Mouse (Mus musculus): ENCODE results near the gene Bri3. TPM values are rescaled to one million over a fixed set of nuclear protein-coding genes. Genes with fewer than 3 reads are reported as not detected.

Gene Bri3
- 1.9 and 9.0 TPM in 2 replicates for total RNA-seq (2015; ENCODE audit: low replicate concordance)
- total RNA-seq (2017; ENCODE audit: low replicate concordance) = 7.6 and 19.7 TPM in 2 replicates

- ATAC-seq (replicated peaks; ENCODE audit: low FRiP score, poor library complexity, severe bottlenecking) = no peak
Observed at GRCm38 (mm10) chr5:144243901-144244487, at the start of gene Bri3. TSS of gene Bri3 (plus strand) at chr5:144244437.

- ATAC-seq (replicated peaks; ENCODE audit: low FRiP score, poor library complexity, severe bottlenecking) = no peak
Observed at GRCm38 (mm10) chr5:144195567-144195966, 48.7 kb upstream of the Bri3 start.

DNA sequence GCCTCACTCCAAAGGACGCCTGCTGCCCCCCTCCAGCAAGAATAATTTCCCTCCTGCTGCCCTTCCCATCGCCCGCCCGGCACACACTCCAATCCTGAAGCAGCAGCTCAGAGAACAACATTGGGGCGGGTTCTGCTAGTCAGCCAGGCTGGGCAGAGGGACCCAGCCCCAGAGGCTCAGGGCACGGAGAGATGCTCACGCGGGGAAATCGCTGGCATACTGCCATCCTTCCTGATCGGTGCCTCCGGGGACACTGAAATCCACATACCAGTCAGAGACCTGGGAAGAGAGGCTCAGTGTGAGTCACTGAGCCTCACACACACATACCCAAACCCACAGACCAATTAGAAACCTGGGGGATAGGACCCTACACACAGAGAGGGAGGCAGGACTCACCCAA is 43.6 kb upstream of the Bri3 start:
- ATAC-seq (replicated peaks; ENCODE audit: low FRiP score, poor library complexity, severe bottlenecking) = no peak

DNA sequence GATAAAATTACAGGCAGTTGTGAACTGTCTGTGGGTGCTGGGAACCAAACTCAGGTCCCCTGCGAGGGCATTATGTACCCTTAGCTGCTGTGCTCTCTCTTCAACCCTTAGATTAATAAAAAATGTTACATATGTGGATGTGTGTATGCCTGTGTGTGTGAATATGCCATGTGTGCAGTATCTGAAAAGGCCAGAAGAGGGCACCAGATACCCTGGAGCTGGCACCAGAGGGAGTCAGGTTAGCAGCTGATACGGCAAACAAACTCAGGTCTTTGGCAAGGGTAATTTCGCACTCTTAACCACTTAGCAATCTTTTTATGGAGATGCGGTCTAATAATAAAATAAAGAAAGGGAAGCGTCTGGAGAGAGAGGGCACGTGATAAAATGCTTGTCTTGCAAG is 41.8 kb upstream of the Bri3 start:
- ATAC-seq (replicated peaks; ENCODE audit: low FRiP score, poor library complexity, severe bottlenecking) = no peak

GRCm38 (mm10) chr5:144203398-144203959 is 40.8 kb upstream of the Bri3 start:
- ATAC-seq (replicated peaks; ENCODE audit: low FRiP score, poor library complexity, severe bottlenecking) = no peak

- ATAC-seq (replicated peaks; ENCODE audit: low FRiP score, poor library complexity, severe bottlenecking) = no peak
Observed at GRCm38 (mm10) chr5:144204303-144204702, 39.9 kb upstream of the Bri3 start.

- ATAC-seq (replicated peaks; ENCODE audit: low FRiP score, poor library complexity, severe bottlenecking) = no peak
Observed at GRCm38 (mm10) chr5:144204911-144205310, 39.3 kb upstream of the Bri3 start.

DNA sequence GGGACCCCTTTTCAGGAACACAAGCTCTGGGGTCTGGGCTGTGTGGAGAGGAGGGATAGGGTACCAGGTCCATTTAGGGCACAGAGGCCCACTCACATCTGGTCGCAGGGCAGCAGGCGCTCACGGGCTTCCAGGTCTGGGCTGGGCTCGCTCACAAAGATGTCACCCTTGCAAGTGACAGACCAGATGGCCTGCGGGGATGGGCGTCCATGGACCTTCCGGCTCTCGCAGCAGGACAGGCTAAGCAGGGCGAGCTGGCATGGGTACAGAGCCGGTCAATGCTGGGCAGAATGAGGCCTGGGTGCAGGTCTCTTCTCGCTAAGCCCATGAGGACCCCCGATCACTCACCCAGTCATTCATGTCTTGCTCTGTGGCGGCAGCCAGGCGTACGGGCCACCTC is 38.2 kb upstream of the Bri3 start:
- no peak for ATAC-seq (replicated peaks; ENCODE audit: low FRiP score, poor library complexity, severe bottlenecking)

DNA sequence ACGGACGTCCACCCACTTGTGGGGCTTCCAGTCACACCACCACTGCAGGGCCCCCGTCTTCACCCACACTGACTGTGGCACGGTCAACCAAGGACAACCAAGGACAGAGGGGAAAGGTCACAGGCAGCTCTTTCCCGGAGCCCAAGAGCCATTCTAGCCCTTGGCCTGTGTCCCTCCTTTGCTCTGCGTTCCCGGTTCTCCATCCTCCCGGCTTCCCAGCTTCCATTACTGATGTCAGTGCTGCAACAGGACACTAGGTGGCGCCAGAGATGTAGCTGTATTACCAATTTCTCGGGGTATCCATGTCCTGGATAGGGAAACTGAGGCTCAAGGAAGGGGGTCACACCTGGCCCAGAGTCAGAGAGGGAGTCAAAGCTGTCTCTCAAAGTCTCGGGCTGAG is 36.8 kb upstream of the Bri3 start:
- ATAC-seq (replicated peaks; ENCODE audit: low FRiP score, poor library complexity, severe bottlenecking) = peak; percentile 64

GRCm38 (mm10) chr5:144214453-144214852 is 29.8 kb upstream of the Bri3 start:
- ATAC-seq (replicated peaks; ENCODE audit: low FRiP score, poor library complexity, severe bottlenecking) = peak; percentile 77

DNA sequence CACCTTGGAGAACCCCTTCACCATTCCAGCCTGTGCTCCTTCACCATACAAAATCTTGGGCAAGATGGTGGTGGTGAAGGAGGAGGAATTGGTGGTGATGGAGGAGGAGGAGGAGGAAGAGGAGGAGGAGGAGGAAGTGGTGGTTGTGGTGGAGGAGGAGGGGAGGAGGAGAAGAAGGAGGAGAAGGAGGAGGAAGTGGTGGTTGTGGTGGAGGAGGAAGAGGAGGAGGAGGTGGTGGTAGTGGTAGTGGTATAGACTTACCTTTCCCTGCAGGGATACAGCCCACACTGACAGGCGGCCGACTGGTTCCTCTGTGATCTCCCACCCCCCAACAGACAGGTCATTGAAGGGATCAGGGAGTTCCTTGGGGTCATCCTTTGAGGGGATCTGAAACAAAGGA is 28.2 kb upstream of the Bri3 start:
- no peak for ATAC-seq (replicated peaks; ENCODE audit: low FRiP score, poor library complexity, severe bottlenecking)

DNA sequence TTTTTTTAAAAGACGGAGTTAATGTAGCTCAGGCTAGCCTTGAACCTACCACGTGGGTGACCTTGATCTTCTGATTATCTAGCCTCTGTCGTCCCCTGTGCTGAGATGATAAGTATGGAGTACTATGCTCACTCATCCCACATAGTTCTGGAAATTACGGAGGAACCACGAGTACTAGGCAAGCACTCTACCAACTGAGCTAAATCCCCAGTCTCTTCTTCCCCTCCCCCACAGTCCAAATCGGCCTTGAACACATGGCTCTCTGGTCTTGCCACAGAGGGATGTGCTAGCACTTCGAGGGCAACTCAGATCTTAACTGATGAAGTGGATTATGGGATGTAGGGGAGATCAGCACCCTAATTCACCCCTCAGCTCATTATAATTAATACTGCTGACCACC is 26.2 kb upstream of the Bri3 start:
- no peak for ATAC-seq (replicated peaks; ENCODE audit: low FRiP score, poor library complexity, severe bottlenecking)

GRCm38 (mm10) chr5:144219306-144219705 is 24.9 kb upstream of the Bri3 start:
- ATAC-seq (replicated peaks; ENCODE audit: low FRiP score, poor library complexity, severe bottlenecking) = no peak

DNA sequence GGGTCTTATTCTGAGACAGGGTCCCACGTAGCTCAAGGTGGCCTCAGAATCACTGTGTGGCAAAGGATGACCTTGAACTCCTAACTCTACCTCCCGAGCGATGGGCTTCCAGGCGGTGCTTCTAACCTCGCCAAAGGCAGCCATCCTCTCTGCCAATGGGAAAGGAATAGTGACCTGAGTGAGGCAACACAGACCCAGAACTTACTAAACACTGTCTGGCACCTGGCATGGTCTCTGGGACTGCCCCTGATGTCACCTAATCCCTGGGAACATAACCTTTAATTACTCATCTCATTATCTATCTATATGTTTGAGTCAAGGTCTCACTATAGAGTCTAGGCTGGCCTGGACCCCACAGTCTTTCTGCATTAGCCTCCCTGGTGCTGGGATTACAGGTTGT is 24.3 kb upstream of the Bri3 start:
- no peak for ATAC-seq (replicated peaks; ENCODE audit: low FRiP score, poor library complexity, severe bottlenecking)

DNA sequence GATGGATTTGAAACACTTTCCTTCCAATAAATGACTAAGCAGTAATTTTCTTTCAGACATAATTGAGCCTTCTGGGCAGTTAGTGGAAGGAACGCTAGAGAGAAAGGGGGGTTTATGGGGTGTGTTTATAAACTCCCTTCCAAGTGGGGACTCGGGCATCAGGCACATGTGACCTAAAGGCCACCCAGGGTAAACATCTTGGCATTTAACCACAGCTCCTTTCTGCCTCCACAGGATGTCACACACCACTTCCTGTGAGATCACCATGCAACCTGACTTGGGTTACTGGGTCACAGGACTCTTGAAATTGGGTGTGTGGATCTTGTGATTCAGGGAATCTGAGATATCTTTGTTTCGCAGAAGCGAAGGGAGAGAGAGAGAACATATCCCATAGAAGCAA is 22.9 kb upstream of the Bri3 start:
- ATAC-seq (replicated peaks; ENCODE audit: low FRiP score, poor library complexity, severe bottlenecking) = no peak

- no peak for ATAC-seq (replicated peaks; ENCODE audit: low FRiP score, poor library complexity, severe bottlenecking)
Observed at GRCm38 (mm10) chr5:144222811-144223502, 21.3 kb upstream of the Bri3 start.

GRCm38 (mm10) chr5:144223503-144223862 is 20.8 kb upstream of the Bri3 start, which contains the start of gene Tecpr1:
TSS of gene Tecpr1 (minus strand) at chr5:144223615.
- peak; percentile 95 for ATAC-seq (replicated peaks; ENCODE audit: low FRiP score, poor library complexity, severe bottlenecking)

GRCm38 (mm10) chr5:144223899-144224816 is 20.1 kb upstream of the Bri3 start:
- ATAC-seq (replicated peaks; ENCODE audit: low FRiP score, poor library complexity, severe bottlenecking) = no peak

GRCm38 (mm10) chr5:144226220-144226619 is 18.0 kb upstream of the Bri3 start:
- no peak for ATAC-seq (replicated peaks; ENCODE audit: low FRiP score, poor library complexity, severe bottlenecking)

DNA sequence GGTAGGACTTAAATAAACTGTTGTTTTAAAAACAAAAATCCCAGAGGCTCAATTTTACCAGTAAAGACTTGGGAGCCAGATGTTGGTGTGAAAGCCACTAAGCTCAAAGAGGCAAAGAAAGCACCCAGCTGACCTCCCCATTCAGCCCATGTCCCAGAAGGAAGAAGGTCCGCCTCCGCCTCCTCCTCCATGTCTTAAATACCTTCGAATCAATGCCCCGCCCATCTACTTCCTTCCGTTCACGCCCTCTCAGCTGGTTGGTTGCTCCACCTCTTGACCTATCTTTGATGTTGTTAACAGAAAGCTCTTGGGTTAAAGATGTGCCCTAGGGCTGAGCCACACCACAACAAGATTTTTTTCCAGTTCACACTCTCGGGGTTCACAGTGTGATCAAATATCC is 14.0 kb upstream of the Bri3 start:
- no peak for ATAC-seq (replicated peaks; ENCODE audit: low FRiP score, poor library complexity, severe bottlenecking)

Measured in erythroblast, adult 5-6 weeks (primary cell).